Mouse (Mus musculus): ENCODE data around the gene Stk32c. TPM values are rescaled to one million over a fixed set of nuclear protein-coding genes. Genes with fewer than 3 reads are reported as not detected.
A peak's percentile ranks its signal among the peaks of the same experiment; 100 is the strongest.

The Stk32c gene
- polyA plus RNA-seq, 1 experiment from 2014 or later, result 0.22 TPM

GRCm38 (mm10) chr7:139093124-139093523, 120.0 kb downstream of the Stk32c start:
- H3K9me3 ChIP-seq (replicated peaks), result no peaks in the 10 kb centered on the region
- peaks cover 11% of the 10 kb centered on the region; the same call in 1 of the 2 replicates for H3K4me1 ChIP-seq
- peaks cover 100% of the 10 kb centered on the region for H3K36me3 ChIP-seq
- no peak for DNase-seq (ENCODE audit: low spot score)
- no peak overlapping the region for H3K27ac ChIP-seq (replicated peaks)
- WGBS, result 92% methylated on average over 5 of the region's 5 CpGs
- peaks cover under 1% of the 10 kb centered on the region; the same call in 1 of the 2 replicates for H3K27me3 ChIP-seq (ENCODE audit: low read depth, poor library complexity, severe bottlenecking)
- H3K4me3 ChIP-seq, result no peak overlapping the region

GRCm38 (mm10) chr7:139092676-139093075, 120.4 kb downstream of the Stk32c start:
- Histone ChIP-seq H3K4me1 (peaks cover 15% of the 10 kb centered on the region), H3K27ac (replicated peaks) (no peak overlapping the region), H3K4me3 (no peak overlapping the region), H3K36me3 (peaks cover 100% of the 10 kb centered on the region), H3K27me3 (ENCODE audit: low read depth, poor library complexity, severe bottlenecking) (peaks cover 5% of the 10 kb centered on the region), H3K9me3 (replicated peaks) (no peaks in the 10 kb centered on the region)
- WGBS, result 95% methylated on average over 5 of the region's 5 CpGs
- no peak for DNase-seq (ENCODE audit: low spot score)

GRCm38 (mm10) chr7:139091681-139092080, 121.4 kb downstream of the Stk32c start:
- 95% methylated on average over 9 of the region's 9 CpGs for WGBS
- no peaks in the 10 kb centered on the region for H3K9me3 ChIP-seq (replicated peaks)
- peaks cover 25% of the 10 kb centered on the region for H3K4me1 ChIP-seq
- H3K36me3 ChIP-seq, result peaks cover 90% of the 10 kb centered on the region
- peaks cover 15% of the 10 kb centered on the region for H3K27me3 ChIP-seq (ENCODE audit: low read depth, poor library complexity, severe bottlenecking)
- no peak overlapping the region for H3K27ac ChIP-seq (replicated peaks)
- H3K4me3 ChIP-seq, result no peak overlapping the region
- DNase-seq (ENCODE audit: low spot score), result no peak

- DNase-seq (ENCODE audit: low spot score), result no peak
- WGBS, result 91% methylated on average over 12 of the region's 12 CpGs
These were observed 122.9 kb downstream of the Stk32c start for GRCm38 (mm10) chr7:139089892-139090874.

GRCm38 (mm10) chr7:139087801-139088200, 125.3 kb downstream of the Stk32c start:
- H3K27ac ChIP-seq (replicated peaks), result peak overlapping the region; percentile 96; the same call in 1 of the 2 replicates
- DNase-seq (ENCODE audit: low spot score), result no peak
- H3K4me3 ChIP-seq, result peak overlapping the region; percentile 94
- peaks cover 42% of the 10 kb centered on the region for H3K27me3 ChIP-seq (ENCODE audit: low read depth, poor library complexity, severe bottlenecking)
- peaks cover 51% of the 10 kb centered on the region for H3K36me3 ChIP-seq
- no peaks in the 10 kb centered on the region for H3K9me3 ChIP-seq (replicated peaks)
- WGBS, result 79% methylated on average over 2 of the region's 2 CpGs
- H3K4me1 ChIP-seq, result peaks cover 41% of the 10 kb centered on the region

More at GRCm38 (mm10) chr7:139089892-139090874, 122.9 kb downstream of the Stk32c start:
- Histone ChIP-seq H3K27ac (replicated peaks) (no peak overlapping the region), H3K9me3 (replicated peaks) (no peaks in the 10 kb centered on the region), H3K4me3 (no peak overlapping the region), H3K27me3 (ENCODE audit: low read depth, poor library complexity, severe bottlenecking) (peaks cover 29% of the 10 kb centered on the region), H3K36me3 (peaks cover 75% of the 10 kb centered on the region), H3K4me1 (peaks cover 36% of the 10 kb centered on the region)

GRCm38 (mm10) chr7:139086195-139087158, 126.6 kb downstream of the Stk32c start:
- 2% methylated on average over 61 of the region's 61 CpGs for WGBS
- Histone ChIP-seq H3K27me3 (ENCODE audit: low read depth, poor library complexity, severe bottlenecking) (peaks cover 42% of the 10 kb centered on the region), H3K9me3 (replicated peaks) (no peaks in the 10 kb centered on the region), H3K4me3 (peak overlapping the region; percentile 94), H3K4me1 (peaks cover 48% of the 10 kb centered on the region), H3K27ac (replicated peaks) (peak overlapping the region; percentile 96), H3K36me3 (peaks cover 38% of the 10 kb centered on the region)
- DNase-seq (ENCODE audit: low spot score), result peak; percentile 73

GRCm38 (mm10) chr7:139085629-139086194, 127.4 kb downstream of the Stk32c start, which contains the start of gene Dpysl4:
Gene Dpysl4 (plus strand): TSS chr7:139086001.
- peak; percentile 88 for DNase-seq (ENCODE audit: low spot score)
- peak within 1 kb of the TSS; percentile 96 for H3K27ac ChIP-seq (replicated peaks)
- peak within 1 kb of the TSS; percentile 94 for H3K4me3 ChIP-seq
- H3K9me3 ChIP-seq (replicated peaks), result no peaks in the 10 kb centered on the region
- whole genome bisulfite sequencing, result 6% methylated on average over 32 of the region's 32 CpGs
- peaks cover 42% of the 10 kb centered on the region for H3K27me3 ChIP-seq (ENCODE audit: low read depth, poor library complexity, severe bottlenecking)
- peaks cover 48% of the 10 kb centered on the region for H3K4me1 ChIP-seq
- H3K36me3 ChIP-seq, result peaks cover 30% of the 10 kb centered on the region

GRCm38 (mm10) chr7:139084316-139084715, 128.8 kb downstream of the Stk32c start:
- 78% methylated on average over 1 of the region's 1 CpGs for WGBS
- Histone ChIP-seq H3K27ac (replicated peaks) (no peak overlapping the region), H3K27me3 (ENCODE audit: low read depth, poor library complexity, severe bottlenecking) (peaks cover 42% of the 10 kb centered on the region), H3K4me3 (no peak overlapping the region), H3K36me3 (peaks cover 16% of the 10 kb centered on the region), H3K4me1 (peaks cover 49% of the 10 kb centered on the region), H3K9me3 (replicated peaks) (no peaks in the 10 kb centered on the region)
- no peak for DNase-seq (ENCODE audit: low spot score)

GRCm38 (mm10) chr7:139082281-139082680, 130.8 kb downstream of the Stk32c start:
- WGBS, result 73% methylated on average over 8 of the region's 8 CpGs
- Histone ChIP-seq H3K4me3 (no peak overlapping the region), H3K27ac (replicated peaks) (no peak overlapping the region), H3K4me1 (peaks cover 50% of the 10 kb centered on the region), H3K36me3 (no peaks in the 10 kb centered on the region), H3K9me3 (replicated peaks) (no peaks in the 10 kb centered on the region), H3K27me3 (ENCODE audit: low read depth, poor library complexity, severe bottlenecking) (peaks cover 33% of the 10 kb centered on the region)
- no peak for DNase-seq (ENCODE audit: low spot score)

- no peaks in the 10 kb centered on the region for H3K36me3 ChIP-seq
- H3K4me1 ChIP-seq, result peaks cover 50% of the 10 kb centered on the region
- WGBS, result 79% methylated on average over 5 of the region's 5 CpGs
- H3K4me3 ChIP-seq, result no peak overlapping the region
- H3K9me3 ChIP-seq (replicated peaks), result no peaks in the 10 kb centered on the region
- DNase-seq (ENCODE audit: low spot score), result no peak
- peaks cover 27% of the 10 kb centered on the region for H3K27me3 ChIP-seq (ENCODE audit: low read depth, poor library complexity, severe bottlenecking)
- no peak overlapping the region for H3K27ac ChIP-seq (replicated peaks)
These were observed 131.9 kb downstream of the Stk32c start for GRCm38 (mm10) chr7:139081158-139081557.

- no peak for DNase-seq (ENCODE audit: low spot score)
- no peaks in the 10 kb centered on the region for H3K36me3 ChIP-seq
- H3K4me3 ChIP-seq, result no peak overlapping the region
- WGBS, result 72% methylated on average over 4 of the region's 4 CpGs
- no peaks in the 10 kb centered on the region for H3K9me3 ChIP-seq (replicated peaks)
- peaks cover 28% of the 10 kb centered on the region for H3K27me3 ChIP-seq (ENCODE audit: low read depth, poor library complexity, severe bottlenecking)
- no peak overlapping the region for H3K27ac ChIP-seq (replicated peaks)
- peaks cover 52% of the 10 kb centered on the region for H3K4me1 ChIP-seq
These were observed 132.4 kb downstream of the Stk32c start for GRCm38 (mm10) chr7:139080714-139081113.

- Histone ChIP-seq H3K27ac (replicated peaks) (peak overlapping the region; percentile 77; the same call in 1 of the 2 replicates), H3K4me1 (peaks cover 64% of the 10 kb centered on the region), H3K27me3 (ENCODE audit: low read depth, poor library complexity, severe bottlenecking) (peaks cover 14% of the 10 kb centered on the region), H3K9me3 (replicated peaks) (no peaks in the 10 kb centered on the region), H3K36me3 (no peaks in the 10 kb centered on the region), H3K4me3 (no peak overlapping the region)
- WGBS, result 83% methylated on average over 7 of the region's 7 CpGs
- no peak for DNase-seq (ENCODE audit: low spot score)
These were observed 134.0 kb downstream of the Stk32c start for GRCm38 (mm10) chr7:139079141-139079540.
